Mouse (Mus musculus): ENCODE measurements at regions not wholly inside any gene's neighbourhood (a gene's known extent, or its start where the extent isn't known, plus 50 kb on each side); places are given as distances from the start of the nearest gene placed in this dataset.
A peak's percentile ranks its signal among the peaks of the same experiment; 100 is the strongest.

- Histone ChIP-seq H3K27me3 (ENCODE audit: control insufficient read depth, insufficient read depth, low read length) (no peaks in the 10 kb centered on the region), H3K4me3 (ENCODE audit: low read length) (no peak overlapping the region), H3K36me3 (ENCODE audit: control insufficient read depth, insufficient read depth) (no peaks in the 10 kb centered on the region), H3K4me1 (ENCODE audit: control insufficient read depth, insufficient read depth, low read length) (no peaks in the 10 kb centered on the region), H3K9ac (ENCODE audit: low read length) (no peak overlapping the region), H3K4me2 (ENCODE audit: low read depth, low read length) (no peak overlapping the region), H3K27ac (ENCODE audit: low read length) (no peak overlapping the region), H3K9me3 (replicated peaks; ENCODE audit: control insufficient read depth, low read length) (no peaks in the 10 kb centered on the region)
- WGBS: 89% methylated on average over 2 of the region's 2 CpGs
- no peak for ATAC-seq (replicated peaks; ENCODE audit: extremely low read depth, insufficient read depth, low FRiP score)
Observed at GRCm38 (mm10) chr14:48834416-48834815, 160.8 kb upstream of the Otx2 start.

GRCm38 (mm10) chr14:48826421-48826820, 152.8 kb upstream of the Otx2 start:
- H3K27ac ChIP-seq (ENCODE audit: low read length): no peak overlapping the region
- ATAC-seq (replicated peaks; ENCODE audit: extremely low read depth, insufficient read depth, low FRiP score): no peak
- H3K36me3 ChIP-seq (ENCODE audit: control insufficient read depth, insufficient read depth): no peaks in the 10 kb centered on the region
- no peak overlapping the region for H3K9ac ChIP-seq (ENCODE audit: low read length)
- 54% methylated on average over 5 of the region's 5 CpGs for WGBS
- H3K4me1 ChIP-seq (ENCODE audit: control insufficient read depth, insufficient read depth, low read length): no peaks in the 10 kb centered on the region
- no peaks in the 10 kb centered on the region for H3K27me3 ChIP-seq (ENCODE audit: control insufficient read depth, insufficient read depth, low read length)
- no peaks in the 10 kb centered on the region for H3K9me3 ChIP-seq (replicated peaks; ENCODE audit: control insufficient read depth, low read length)
- no peak overlapping the region for H3K4me3 ChIP-seq (ENCODE audit: low read length)
- no peak overlapping the region for H3K4me2 ChIP-seq (ENCODE audit: low read depth, low read length)

- 56% methylated on average over 3 of the region's 3 CpGs for WGBS
- Histone ChIP-seq H3K4me1 (ENCODE audit: control insufficient read depth, insufficient read depth, low read length) (no peaks in the 10 kb centered on the region), H3K27ac (ENCODE audit: low read length) (no peak overlapping the region), H3K9ac (ENCODE audit: low read length) (no peak overlapping the region), H3K27me3 (ENCODE audit: control insufficient read depth, insufficient read depth, low read length) (no peaks in the 10 kb centered on the region), H3K4me3 (ENCODE audit: low read length) (no peak overlapping the region), H3K9me3 (replicated peaks; ENCODE audit: control insufficient read depth, low read length) (no peaks in the 10 kb centered on the region), H3K36me3 (ENCODE audit: control insufficient read depth, insufficient read depth) (no peaks in the 10 kb centered on the region), H3K4me2 (ENCODE audit: low read depth, low read length) (no peak overlapping the region)
- ATAC-seq (replicated peaks; ENCODE audit: extremely low read depth, insufficient read depth, low FRiP score): no peak
Observed at GRCm38 (mm10) chr14:48824375-48824774, 150.8 kb upstream of the Otx2 start.

- Histone ChIP-seq H3K4me1 (ENCODE audit: control insufficient read depth, insufficient read depth, low read length) (no peaks in the 10 kb centered on the region), H3K27ac (ENCODE audit: low read length) (no peak overlapping the region), H3K4me3 (ENCODE audit: low read length) (no peak overlapping the region), H3K36me3 (ENCODE audit: control insufficient read depth, insufficient read depth) (no peaks in the 10 kb centered on the region), H3K27me3 (ENCODE audit: control insufficient read depth, insufficient read depth, low read length) (no peaks in the 10 kb centered on the region; the same call in 1 of the 2 replicates), H3K9me3 (replicated peaks; ENCODE audit: control insufficient read depth, low read length) (no peaks in the 10 kb centered on the region), H3K9ac (ENCODE audit: low read length) (no peak overlapping the region), H3K4me2 (ENCODE audit: low read depth, low read length) (no peak overlapping the region)
- ATAC-seq (replicated peaks; ENCODE audit: extremely low read depth, insufficient read depth, low FRiP score): no peak
- WGBS: 74% methylated on average over 3 of the region's 3 CpGs
Observed at GRCm38 (mm10) chr14:48815941-48816340, 142.3 kb upstream of the Otx2 start.

- H3K27ac ChIP-seq (ENCODE audit: low read length): no peak overlapping the region
- no peaks in the 10 kb centered on the region for H3K9me3 ChIP-seq (replicated peaks; ENCODE audit: control insufficient read depth, low read length)
- H3K9ac ChIP-seq (ENCODE audit: low read length): no peak overlapping the region
- no peak overlapping the region for H3K4me2 ChIP-seq (ENCODE audit: low read depth, low read length)
- WGBS: 64% methylated on average over 8 of the region's 8 CpGs
- H3K4me3 ChIP-seq (ENCODE audit: low read length): no peak overlapping the region
- ATAC-seq (replicated peaks; ENCODE audit: extremely low read depth, insufficient read depth, low FRiP score): no peak
- no peaks in the 10 kb centered on the region for H3K36me3 ChIP-seq (ENCODE audit: control insufficient read depth, insufficient read depth)
- H3K27me3 ChIP-seq (ENCODE audit: control insufficient read depth, insufficient read depth, low read length): no peaks in the 10 kb centered on the region; the same call in 1 of the 2 replicates
- H3K4me1 ChIP-seq (ENCODE audit: control insufficient read depth, insufficient read depth, low read length): no peaks in the 10 kb centered on the region
Observed at GRCm38 (mm10) chr14:48815231-48815728, 141.7 kb upstream of the Otx2 start.

GRCm38 (mm10) chr14:48812741-48813495, 139.3 kb upstream of the Otx2 start:
- H3K9ac ChIP-seq (ENCODE audit: low read length): no peak overlapping the region
- H3K27ac ChIP-seq (ENCODE audit: low read length): no peak overlapping the region
- no peak overlapping the region for H3K4me2 ChIP-seq (ENCODE audit: low read depth, low read length)
- 86% methylated on average over 11 of the region's 11 CpGs for WGBS
- no peak overlapping the region for H3K4me3 ChIP-seq (ENCODE audit: low read length)
- no peaks in the 10 kb centered on the region for H3K36me3 ChIP-seq (ENCODE audit: control insufficient read depth, insufficient read depth)
- H3K4me1 ChIP-seq (ENCODE audit: control insufficient read depth, insufficient read depth, low read length): no peaks in the 10 kb centered on the region
- H3K27me3 ChIP-seq (ENCODE audit: control insufficient read depth, insufficient read depth, low read length): no peaks in the 10 kb centered on the region
- ATAC-seq (replicated peaks; ENCODE audit: extremely low read depth, insufficient read depth, low FRiP score): no peak
- H3K9me3 ChIP-seq (replicated peaks; ENCODE audit: control insufficient read depth, low read length): no peaks in the 10 kb centered on the region

- 84% methylated on average over 4 of the region's 4 CpGs for WGBS
- Histone ChIP-seq H3K9ac (ENCODE audit: low read length) (no peak overlapping the region), H3K9me3 (replicated peaks; ENCODE audit: control insufficient read depth, low read length) (no peaks in the 10 kb centered on the region), H3K27ac (ENCODE audit: low read length) (no peak overlapping the region), H3K36me3 (ENCODE audit: control insufficient read depth, insufficient read depth) (no peaks in the 10 kb centered on the region), H3K4me1 (ENCODE audit: control insufficient read depth, insufficient read depth, low read length) (no peaks in the 10 kb centered on the region), H3K4me3 (ENCODE audit: low read length) (no peak overlapping the region), H3K4me2 (ENCODE audit: low read depth, low read length) (no peak overlapping the region), H3K27me3 (ENCODE audit: control insufficient read depth, insufficient read depth, low read length) (no peaks in the 10 kb centered on the region)
- no peak for ATAC-seq (replicated peaks; ENCODE audit: extremely low read depth, insufficient read depth, low FRiP score)
Observed at GRCm38 (mm10) chr14:48804098-48804497, 130.5 kb upstream of the Otx2 start.

GRCm38 (mm10) chr14:48801283-48801682, 127.7 kb upstream of the Otx2 start:
- Histone ChIP-seq H3K4me3 (ENCODE audit: low read length) (no peak overlapping the region), H3K27me3 (ENCODE audit: control insufficient read depth, insufficient read depth, low read length) (no peaks in the 10 kb centered on the region), H3K9ac (ENCODE audit: low read length) (no peak overlapping the region), H3K4me2 (ENCODE audit: low read depth, low read length) (peak overlapping the region; percentile 34; the same call in 1 of the 2 replicates), H3K36me3 (ENCODE audit: control insufficient read depth, insufficient read depth) (no peaks in the 10 kb centered on the region), H3K9me3 (replicated peaks; ENCODE audit: control insufficient read depth, low read length) (no peaks in the 10 kb centered on the region), H3K4me1 (ENCODE audit: control insufficient read depth, insufficient read depth, low read length) (no peaks in the 10 kb centered on the region), H3K27ac (ENCODE audit: low read length) (no peak overlapping the region)
- 50% methylated on average over 14 of the region's 14 CpGs for WGBS
- no peak for ATAC-seq (replicated peaks; ENCODE audit: extremely low read depth, insufficient read depth, low FRiP score)

GRCm38 (mm10) chr14:48800857-48801256, 127.2 kb upstream of the Otx2 start:
- Histone ChIP-seq H3K9ac (ENCODE audit: low read length) (no peak overlapping the region), H3K36me3 (ENCODE audit: control insufficient read depth, insufficient read depth) (no peaks in the 10 kb centered on the region), H3K27ac (ENCODE audit: low read length) (no peak overlapping the region), H3K27me3 (ENCODE audit: control insufficient read depth, insufficient read depth, low read length) (no peaks in the 10 kb centered on the region), H3K4me1 (ENCODE audit: control insufficient read depth, insufficient read depth, low read length) (no peaks in the 10 kb centered on the region), H3K4me3 (ENCODE audit: low read length) (no peak overlapping the region), H3K4me2 (ENCODE audit: low read depth, low read length) (no peak overlapping the region), H3K9me3 (replicated peaks; ENCODE audit: control insufficient read depth, low read length) (no peaks in the 10 kb centered on the region)
- no peak for ATAC-seq (replicated peaks; ENCODE audit: extremely low read depth, insufficient read depth, low FRiP score)
- 21% methylated on average over 5 of the region's 5 CpGs for WGBS

Data from heart, embryonic 16.5 days (tissue).